Mouse (Mus musculus) testis, adult 2 months (tissue): ENCODE results near the gene Commd7.

Experiments
- CTCF ChIP-seq: fragments of 200-500 bp; IDR thresholded peaks from 2 replicates; pipeline ENCODE4 v1.5.1; 2012; ENCODE audit warnings: low read depth, mild to moderate bottlenecking, inconsistent platforms, low read length, moderate library complexity; ENCODE audit not compliant: control insufficient read depth, insufficient read depth, insufficient replicate concordance
- POLR2A ChIP-seq: fragments of 200-500 bp; IDR thresholded peaks from 2 replicates; pipeline ENCODE4 v1.6.1; 2012; ENCODE audit warnings: low read depth, mild to moderate bottlenecking, inconsistent platforms, low read length, moderate library complexity; ENCODE audit not compliant: control insufficient read depth

DNA sequence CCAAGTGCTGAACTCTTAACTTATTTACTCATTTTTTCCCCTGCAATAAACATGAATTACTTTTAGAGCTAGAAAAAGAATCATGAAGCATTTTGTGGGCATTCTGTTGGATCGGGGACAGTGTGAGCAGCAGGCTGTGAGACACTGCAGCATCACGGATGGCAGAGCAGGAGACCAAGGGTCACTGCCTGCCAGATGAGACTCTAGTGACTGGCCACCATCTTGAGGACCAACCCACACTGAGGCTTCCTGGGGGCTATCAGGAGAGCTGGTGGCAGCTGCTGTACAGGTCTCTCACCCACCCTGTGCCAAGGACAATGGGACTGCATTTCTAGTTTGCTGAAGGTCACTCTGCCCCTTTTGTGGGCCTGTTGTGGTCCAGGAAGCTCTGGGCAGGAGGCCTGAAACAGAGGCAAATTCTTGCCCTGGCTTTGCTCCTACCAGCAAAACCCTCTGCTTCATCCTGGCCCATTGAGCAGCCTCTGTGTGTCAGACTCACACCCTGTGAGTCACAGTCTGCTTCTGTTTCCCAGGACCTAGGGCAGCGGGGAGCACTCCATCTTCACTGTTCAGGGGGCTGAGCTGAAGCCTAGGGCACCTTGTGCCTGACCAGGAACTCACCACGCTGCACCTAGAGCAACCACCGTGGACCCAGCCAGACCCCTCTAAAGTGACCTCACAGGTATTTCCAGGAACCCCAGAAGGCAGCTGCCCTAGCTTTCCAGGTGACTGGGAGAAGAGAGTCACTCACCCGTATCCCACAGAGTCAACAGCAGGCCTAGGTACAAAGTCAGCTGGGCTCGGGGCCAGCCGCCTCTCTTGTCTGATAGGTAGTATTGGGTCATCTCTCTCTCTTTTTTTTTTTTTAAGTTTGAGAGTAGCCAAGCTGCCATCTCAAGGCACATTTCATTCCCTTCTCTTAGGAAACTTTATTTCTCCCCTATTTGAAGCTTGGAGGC, 40.2 kb downstream of the Commd7 start:
- TF ChIP-seq CTCF (no peak), POLR2A (no peak)
